Mouse (Mus musculus): ENCODE results near the gene Stac.

The Stac gene

DNA sequence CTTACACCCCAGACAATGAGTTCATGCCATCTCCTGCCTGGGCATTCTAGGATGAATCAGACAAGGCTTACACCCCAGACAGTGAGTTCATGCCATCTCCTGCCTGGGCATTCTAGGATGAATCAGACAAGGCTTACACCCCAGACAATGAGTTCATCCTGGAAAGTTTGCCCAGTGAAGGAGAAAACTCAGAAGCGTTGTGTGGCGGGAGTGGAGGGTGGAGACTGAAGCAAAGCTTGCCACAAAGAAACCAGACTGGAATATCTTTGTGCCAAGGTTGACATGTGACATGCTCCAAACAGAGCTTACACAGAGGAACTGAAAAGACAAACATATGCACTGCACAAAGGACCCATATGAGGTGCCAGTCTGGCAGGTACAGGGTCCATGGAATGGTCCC, 102.6 kb downstream of the Stac start:
- DNase-seq = no peak

DNA sequence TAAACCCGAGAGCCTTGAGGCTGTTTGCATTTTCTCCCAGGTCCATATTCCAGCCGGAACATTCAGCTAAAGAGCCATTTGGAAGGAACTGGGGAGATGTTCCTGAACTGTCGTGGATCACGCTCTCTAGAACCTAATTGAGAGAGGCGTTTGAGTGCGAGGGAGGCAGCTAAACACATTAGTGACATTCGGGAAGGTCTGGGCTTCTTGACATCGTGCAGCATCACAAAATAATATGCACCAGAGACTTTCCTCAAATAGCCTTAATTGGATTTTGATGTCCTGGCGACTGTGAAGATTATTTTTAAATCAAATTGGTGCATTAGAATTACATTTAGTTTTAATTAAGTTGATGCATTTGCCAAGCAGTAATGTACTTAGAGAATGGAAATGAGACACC, 111.4 kb downstream of the Stac start:
- no peak for DNase-seq

DNA sequence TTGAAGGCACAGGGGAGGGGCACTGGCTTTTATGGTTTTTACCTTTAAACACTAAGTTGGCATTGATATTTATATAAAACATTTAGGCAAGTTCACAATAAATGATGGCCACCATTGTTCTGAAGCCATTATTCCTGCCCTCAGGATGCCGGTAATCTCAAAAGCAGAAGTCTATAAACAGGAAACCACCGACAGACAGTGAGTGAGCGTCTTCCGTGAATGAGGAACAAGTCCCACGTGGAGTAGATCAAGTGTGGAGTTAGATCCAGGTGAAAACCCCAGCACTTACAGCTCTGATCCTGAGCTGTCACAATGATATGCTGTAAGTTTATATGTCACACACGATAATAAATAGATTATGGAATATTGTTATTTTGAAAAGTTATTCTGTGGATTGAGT, 112.7 kb downstream of the Stac start:
- no peak for DNase-seq

DNA sequence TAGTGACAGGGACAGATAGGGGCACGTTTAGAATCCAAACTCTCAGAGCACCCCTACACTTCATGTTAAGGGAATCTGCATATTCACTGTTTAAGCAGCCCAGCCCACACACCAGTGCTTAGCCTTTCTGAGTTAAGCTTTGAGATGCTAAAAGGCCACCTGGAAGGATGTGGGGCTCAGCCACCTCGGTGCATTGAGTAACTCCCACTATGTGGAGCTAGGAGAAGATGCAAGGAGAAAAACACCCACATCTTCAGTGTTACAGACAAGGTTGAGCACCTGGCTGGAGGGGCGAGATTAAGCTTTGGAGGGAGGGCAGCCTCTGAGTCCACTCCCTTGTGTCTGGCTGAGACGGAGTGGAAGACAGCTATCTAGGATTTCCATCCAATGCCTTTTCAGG, 114.3 kb downstream of the Stac start:
- DNase-seq = no peak

DNA sequence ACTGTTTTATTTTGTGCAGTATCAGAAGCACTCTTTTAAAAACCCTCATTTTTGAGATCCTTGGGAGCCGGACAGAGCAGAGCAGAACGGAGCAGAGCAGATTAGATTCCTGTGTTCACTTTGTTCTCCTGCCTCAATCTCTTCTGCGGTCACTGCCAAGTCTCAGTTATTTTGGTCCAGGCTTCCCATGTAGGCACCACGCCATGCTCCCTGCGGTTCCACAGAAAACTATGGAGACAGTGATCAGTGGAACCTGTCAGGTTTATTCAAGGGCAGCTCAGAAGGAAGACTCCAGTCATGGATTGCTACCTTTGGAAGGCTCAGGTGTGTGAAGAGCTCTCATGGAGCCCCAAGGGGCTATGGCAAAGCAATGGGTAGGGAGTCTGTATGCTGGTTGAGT, 116.3 kb downstream of the Stac start:
- no peak for DNase-seq

DNA sequence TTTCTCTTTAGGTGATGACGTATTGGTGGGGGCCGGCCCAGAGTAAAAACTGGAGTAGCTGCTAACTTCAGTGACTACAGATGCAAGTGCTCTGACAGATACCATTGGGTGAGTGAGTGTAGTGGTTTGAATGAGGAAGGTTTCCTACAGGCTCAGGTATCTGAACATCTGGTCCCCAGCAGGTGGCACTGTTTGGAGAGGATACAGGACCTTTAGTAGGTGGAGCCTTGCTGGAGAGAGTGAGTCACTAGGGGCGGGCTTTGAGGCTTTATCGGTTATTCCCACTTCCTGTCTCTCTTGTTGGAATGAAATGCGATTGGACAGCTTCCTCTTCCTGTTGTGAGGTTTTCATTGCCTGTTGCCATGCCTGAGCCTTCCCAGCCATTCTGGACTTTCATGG, 118.5 kb downstream of the Stac start:
- no peak for DNase-seq

DNA sequence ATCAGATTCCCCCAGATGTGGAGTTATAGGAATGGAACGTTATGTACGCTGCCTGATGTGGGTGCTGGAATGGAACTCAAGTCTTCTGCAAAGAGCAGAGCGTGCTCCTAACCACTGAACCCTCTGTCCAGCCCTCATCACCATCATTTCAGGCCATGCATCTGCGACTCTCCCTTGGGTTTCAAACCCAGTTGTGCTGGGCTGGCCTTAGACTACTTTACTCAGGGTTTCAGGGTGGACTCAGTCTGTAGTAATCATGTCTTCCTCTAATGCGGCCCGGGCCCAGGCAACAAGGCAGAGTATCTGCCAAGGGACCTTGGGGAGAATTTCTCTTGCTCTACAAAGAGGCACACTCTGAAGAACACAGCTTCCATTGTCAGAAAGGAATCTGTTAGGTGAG, 126.0 kb downstream of the Stac start:
- DNase-seq = no peak

DNA sequence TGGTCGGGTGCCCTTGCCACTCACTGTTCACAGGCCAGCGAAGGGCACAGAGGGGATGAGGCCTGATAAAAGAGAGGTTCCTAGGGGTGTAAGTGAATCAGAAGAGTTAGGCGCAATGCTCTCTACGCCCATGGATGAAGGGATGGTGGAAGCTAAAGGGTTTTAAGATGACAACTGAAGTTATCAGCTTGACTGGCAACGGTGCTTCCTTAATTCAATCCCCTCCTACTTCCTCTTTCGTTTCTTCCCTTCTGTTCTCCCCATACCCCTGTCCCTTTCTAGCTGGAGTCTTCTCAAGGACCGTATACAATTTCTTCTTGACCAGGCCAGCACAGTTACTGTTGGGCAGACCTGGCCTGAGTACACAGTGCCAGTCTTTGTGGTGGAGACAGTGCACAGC, 126.9 kb downstream of the Stac start:
- DNase-seq = no peak

DNA sequence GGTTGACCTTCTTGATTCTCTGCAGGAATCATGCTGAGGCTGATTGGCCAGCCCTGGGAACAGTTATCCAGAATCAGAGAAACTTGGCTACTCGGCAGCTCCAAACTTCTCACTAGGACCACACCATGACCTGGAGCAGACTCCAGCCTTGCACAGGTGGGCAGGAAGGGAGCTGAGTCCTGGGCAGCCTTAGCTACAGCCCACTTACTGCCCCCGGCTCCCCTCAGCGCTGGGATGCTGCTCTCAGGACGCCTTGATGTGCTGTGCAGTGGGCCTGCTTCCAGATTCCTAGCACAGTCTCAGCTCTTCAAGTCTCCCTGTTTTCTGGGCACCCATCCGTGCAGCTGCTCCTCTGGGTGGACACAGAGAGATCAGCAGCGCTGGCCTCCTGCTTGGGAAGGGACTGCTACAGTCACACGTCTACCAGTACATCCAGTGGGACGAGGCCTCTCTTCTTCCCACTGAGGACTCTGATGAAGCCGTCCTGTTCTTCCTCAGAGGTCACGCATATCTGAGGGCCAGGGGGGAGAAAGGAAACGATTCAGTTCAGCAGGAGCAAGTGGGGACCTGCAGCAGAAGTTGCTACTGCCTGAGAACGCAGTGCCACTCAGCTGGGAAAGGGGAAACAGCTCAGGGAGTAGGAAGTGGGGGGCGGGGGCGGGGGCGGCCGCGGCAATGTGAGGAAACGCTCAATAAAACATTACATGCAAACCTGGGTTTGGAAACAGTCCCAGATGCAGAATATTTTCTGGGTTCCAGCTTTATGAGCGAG, 127.7 kb downstream of the Stac start:
- no peak for DNase-seq

DNA sequence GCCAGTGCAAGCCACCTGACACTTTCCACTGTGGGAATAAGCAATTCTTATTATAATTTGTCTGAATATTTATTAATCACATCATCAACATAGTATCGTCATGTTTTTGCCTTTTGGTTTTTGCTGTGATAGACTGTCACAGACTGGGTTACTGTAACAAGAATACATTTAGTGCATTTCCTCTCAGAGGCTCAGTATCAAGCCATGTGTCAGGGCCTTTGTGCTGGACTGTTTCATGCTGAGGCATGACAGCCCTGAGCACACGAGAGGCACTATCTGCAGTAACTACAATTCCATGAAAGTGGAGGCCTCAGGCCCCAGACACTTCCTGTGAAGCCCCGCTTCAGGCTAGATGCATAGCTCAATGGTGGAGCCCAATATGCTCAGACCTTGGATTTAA, 133.4 kb downstream of the Stac start:
- no peak for DNase-seq

DNA sequence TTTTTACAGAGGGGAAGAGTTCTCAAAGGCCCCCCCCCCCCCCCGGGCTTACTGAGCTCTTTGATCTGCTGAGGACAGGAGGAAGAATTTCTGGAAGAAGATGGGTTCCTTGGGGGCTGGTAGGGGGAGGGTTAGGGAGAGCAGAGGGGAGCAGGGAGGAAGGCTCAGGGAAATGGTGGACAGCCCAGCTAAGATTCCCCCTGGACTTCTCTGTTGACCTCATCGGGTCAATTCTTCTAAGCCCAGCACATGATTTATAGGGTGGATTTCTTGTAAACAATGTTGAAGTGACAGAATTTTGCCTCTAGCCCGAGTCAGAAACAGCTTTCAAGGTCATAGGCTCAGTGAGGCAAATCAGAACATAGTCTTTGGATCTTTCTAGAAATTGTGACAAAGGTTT, 137.3 kb downstream of the Stac start:
- no peak for DNase-seq

DNA sequence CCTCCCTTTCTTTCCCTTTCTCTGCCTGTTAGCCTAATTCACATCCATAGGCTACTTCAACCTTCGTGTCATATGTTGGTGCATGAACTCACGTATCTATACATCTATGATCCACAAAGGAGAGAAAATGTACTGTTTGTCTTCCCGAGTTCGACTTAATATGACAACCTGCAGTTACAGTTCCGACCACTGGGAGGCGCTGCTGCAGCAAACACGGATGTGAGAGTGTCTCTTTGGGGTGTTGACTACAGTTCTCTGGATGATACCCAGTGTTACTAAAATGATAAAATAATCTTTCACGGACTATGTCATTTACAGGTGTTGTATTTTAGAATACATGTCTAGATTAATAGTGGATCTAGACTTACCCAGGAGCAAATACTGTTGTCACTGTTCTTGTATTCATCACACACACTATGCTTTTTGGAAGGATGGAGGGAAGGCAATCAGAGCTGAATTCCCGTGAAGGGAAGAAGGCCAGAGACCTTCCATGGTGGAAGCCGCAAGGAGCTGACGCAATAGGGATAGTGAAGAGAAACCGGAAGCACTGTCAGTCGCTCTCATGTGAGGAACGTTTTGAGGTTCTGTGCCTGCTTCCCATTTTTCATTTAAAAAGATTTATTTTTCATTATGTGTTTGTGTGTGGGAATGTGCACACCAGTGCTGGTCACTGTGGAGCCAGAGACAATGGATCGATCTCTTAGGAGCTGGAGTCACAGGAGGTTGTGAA, 138.5 kb downstream of the Stac start:
- DNase-seq = no peak

DNA sequence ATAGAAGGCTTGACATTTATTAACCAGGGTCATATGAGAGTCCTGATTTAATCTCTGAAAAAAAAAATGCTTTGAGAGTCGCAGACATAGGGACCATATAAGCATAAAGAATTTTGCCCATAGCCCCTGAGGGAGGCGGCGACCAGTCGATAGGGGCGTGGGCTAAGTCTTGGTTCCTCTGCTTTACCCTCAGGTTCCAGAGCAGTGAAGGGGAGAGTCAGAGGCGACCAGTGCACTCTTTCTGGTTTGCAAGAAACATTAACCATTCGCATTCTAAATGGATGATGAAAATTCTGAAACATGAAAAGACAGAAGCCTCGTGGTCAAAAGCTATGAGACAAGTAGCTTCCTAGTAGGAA, 139.2 kb downstream of the Stac start:
- DNase-seq = no peak

DNA sequence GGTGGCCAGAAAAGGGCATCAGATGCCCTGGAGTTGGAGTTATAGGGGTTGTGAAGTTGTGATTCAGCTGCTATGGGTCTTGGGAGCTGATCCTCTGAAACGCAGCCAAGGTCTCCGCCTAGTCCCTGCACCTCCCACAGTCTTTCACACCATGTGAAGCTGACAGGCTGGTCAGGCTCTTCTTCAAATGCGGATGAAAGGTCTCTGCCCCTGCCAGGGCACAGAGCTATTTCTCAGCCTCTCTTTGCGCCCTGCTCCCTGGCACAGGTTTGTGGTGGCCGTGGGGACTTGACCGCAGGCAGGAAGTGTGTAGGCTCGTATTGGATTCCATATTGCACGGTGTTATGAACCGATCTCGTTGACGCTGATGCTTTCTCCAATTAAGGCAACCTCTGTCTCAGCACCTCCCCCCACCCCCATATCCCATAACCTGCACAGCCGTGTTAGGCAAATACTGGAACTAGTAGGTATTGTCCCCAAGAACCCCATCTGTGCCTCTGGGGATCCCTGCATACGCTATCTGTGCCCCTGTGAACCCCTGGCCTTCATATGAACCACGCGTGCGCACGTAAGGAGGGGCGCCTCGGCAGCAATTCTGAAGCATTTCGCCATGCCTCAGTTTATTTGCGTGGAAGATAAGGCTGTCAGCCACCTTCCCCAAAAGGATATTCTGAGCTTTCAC, 139.7 kb downstream of the Stac start:
- DNase-seq = no peak

DNA sequence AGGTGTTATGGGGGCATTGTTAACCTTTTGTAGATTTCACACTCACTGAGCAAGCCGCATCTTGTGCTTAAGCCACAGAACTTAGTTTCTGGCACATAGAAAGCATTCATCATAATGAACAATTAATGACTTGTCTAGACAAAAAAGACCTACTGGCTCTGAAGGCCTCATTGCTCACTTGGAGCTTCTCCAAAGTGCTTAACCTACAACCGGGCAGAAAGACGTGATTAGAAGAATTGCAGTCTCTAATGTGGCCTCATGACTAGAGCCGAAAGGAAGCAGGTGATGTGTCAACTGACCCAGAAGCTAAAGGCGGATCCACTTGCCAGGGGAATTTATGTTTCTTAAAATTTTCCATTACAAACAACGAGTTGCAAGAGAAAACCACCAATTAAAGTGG, 147.5 kb downstream of the Stac start:
- no peak for DNase-seq

DNA sequence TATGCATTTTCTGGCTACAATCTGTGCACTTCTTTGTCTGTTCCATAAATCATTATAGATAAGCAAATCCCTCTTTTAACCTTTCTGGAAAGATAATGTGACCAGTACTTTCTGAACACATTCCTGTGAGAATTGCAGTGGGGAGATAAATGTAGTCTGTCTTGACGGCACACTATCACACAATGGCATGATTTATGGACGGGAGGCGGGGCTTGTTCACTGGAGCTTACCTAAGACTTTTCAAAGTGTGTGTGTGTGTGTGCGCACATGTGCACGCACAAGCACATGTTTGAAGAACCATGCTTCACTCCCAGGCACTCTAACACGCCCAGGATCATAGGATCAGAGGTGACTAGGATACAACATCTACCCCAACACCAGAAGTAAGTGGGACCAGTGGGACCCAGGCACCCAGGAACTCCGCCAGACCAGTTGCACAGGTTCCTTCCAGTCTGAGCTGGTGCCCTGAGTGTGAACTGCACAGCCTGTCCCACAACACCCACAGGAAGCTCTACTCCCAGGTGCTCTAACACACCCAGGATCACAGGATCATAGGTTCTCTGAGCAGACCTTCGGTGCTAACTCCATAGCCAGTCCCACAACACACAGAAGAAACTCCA, 154.6 kb downstream of the Stac start:
- DNase-seq = no peak

DNA sequence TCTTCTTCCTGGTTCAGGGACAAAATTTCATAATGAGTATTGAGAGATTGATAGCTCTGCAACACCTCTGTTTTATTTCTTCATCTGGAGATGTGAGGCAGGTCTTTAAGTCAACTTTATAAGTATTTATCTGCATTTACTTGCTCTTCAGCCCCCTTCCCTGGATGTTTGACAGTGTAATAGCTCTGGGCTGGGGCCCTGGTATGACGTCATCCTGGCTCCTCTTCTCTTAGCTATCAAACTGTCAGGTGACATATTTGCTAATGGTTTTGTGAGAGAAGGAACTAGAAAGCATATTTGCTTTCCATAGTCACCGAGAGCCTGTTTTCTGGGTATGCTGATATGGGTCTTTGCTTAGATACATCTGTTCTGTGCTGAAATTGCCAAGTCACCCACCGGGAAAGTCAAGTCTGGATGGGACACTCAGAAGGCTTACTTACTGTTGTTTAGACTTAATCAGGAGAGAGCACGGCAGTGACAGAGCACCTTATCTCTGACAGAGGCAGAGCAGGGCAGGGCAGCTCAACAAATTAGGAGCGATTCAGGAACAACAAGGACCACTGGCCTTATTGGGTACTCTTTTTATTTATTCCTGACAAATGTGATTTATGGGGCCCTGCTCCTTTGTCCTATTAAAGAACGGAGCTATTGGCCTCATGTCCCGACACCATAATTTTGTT, 155.3 kb downstream of the Stac start:
- DNase-seq = no peak

DNA sequence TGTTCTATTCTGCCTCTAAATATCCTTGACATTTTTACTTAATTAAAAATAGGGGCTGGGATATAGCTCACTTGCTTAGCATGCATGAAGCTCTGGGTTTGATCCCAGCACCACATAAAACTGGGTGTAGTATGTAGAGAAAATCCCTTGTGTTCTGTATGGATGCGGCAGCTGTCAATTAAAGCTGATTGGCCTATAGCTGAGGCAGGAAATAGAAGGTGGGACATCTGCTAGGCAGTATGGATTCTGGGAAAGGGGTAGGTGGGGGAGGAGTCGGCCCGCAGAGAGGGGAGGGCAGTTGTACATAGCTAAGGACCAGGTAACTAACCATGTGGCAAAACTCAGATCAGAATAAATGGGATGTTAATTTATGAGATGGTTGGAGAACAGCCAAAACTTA, 166.3 kb downstream of the Stac start:
- no peak for DNase-seq

DNA sequence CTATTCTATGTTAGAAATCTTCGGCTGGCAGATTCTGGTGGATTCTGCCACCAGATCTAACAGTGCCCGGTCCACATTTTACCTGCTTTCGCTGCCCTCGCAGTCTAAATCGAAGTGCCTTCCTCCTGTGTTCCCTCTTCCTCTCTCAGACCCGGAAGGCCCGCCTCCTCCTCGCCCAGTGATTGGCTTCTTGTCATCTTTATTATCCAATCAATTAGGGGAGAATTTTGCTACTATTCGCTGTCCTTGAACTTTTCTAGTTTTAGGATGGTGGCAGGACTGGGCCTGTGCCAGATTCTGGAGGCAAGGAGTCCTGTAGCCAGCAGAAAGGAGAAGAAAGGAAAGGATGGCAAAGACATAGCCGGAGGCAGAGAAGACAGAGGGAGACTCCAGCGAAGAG, 167.0 kb downstream of the Stac start:
- no peak for DNase-seq

DNA sequence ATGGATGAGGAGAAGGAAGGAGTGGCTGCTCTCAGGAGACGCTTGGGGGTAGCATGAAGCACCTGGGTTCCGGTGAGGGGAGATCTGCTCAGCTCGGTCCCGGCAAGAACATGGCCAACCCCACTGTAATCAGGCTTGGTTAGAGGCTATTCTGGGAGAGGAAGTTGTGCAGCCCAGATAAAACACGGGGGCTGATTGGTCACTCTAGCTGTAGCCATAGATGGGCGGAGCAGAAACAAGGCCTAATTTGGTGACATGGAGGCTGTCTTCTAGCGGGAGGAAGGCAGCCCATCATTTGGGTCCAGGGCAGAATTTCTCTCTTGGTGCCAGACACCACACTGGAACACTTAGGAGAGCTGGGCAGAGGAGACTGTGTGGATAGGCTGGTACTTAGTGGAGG, 167.9 kb downstream of the Stac start:
- no peak for DNase-seq

DNA sequence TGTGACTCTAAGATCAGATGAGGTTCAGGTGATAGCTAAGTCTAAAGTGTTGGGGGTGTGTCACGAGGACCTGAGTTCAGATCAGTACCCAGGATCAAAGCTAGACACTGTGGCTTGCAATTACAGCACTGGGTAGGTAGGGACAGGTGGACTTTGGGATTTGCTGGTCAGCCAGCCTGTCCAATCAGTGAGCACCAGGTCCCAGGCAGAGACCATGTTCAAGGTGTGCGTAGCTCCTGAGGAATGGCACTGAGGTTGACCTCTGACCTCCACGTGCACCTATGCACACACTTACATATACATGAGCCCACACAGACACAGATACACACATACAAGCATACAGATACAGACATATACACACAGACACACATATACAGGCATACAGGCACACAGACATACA, 174.6 kb downstream of the Stac start:
- no peak for DNase-seq

DNA sequence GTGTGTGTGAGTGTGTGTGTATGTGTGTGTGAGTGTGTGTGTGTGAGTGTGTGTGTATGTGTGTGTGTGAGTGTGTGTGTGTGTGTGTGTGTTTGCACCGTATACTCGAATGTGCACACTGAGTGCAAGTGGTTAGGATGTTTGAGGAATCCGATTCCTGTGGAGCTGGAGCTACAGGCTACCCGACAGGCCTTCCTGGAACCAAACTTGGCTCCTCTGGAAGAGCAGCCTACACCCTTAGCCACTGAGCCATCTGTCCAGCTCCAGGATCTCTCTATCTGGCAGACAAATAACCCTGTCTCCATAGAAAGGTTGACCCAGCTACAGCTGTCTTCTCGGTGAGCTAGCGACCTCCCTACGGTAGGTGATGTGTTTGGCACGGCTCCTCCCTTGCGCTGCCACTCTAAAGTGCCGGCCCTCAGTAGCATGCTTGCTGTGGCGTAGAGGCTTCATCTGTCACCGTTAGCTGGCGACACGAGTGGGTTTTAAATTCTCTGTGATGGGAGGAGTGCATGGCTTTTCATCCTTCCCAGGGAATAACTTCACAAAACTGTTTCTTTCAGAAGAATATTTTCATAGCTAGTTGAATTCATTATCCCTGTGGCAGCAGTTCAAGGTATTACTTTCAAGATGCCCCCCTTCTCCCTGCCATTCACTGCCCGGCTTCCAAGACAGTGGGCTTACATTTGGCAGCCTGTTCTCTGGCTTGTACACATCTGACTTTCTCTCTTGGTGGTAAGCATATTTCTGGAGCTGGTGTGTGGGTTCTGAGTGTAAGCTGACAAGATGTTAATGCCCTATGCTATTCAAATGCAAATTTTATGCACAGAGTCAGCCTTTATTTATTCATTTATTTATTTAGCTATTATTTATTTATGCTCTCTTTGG, 175.3 kb downstream of the Stac start:
- no peak for DNase-seq
